Mouse (Mus musculus) bone marrow macrophage, adult 2 months (primary cell): Measurements from ENCODE around the gene Fsd1l.

ENCODE experiments used
- CTCF ChIP-seq: IDR thresholded peaks from 2 replicates; pipeline ENCODE4 v1.5.1; 2012; ENCODE audit warnings: low read depth, mild to moderate bottlenecking, low read length, moderate library complexity
- POLR2A ChIP-seq: IDR thresholded peaks from 2 replicates; pipeline ENCODE4 v1.6.1; 2012; ENCODE audit warnings: mild to moderate bottlenecking, low read depth, low read length, borderline replicate concordance

DNA sequence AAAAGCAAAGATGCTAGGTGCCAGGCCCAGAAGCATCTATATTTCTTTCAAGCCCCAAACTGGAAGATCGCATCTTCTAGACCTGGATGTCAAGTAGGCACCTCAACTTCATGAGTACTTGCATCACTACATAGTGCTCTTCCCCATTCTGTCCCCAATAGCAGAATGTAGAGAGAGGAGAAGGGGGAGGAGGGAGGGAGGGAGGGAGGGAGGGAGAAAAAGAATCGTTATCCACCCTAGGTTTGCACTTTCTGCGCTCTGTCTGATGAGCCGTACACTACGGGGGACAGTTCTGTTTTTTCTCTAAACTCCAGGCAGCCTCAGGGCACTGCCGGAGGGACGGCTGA, 82.4 kb downstream of the Fsd1l start, which contains the start of gene Fktn:
- TF ChIP-seq CTCF (no peak), POLR2A (no peak)
